Mouse (Mus musculus) heart, embryonic 11.5 days (tissue): ENCODE results near the gene Gm20388. TPM values are rescaled to one million over a fixed set of nuclear protein-coding genes. Genes with fewer than 3 reads are reported as not detected.

Experiments used
- ATAC-seq: fragments of 200-750 bp; cut with Nextera tagmentation; replicated peaks from 2 replicates; pipeline ENCODE4 v1.8.0; 2017; ENCODE audit warnings: moderate library complexity; ENCODE audit not compliant: insufficient number of reproducible peaks, low FRiP score, low TSS enrichment
- H3K27ac ChIP-seq: fragments of 300-500 bp; sonication (generic); 2 replicates; pipeline ENCODE4 v1.5.1; 2014; ENCODE audit warnings: mild to moderate bottlenecking, low read depth, low read length
- H3K27me3 ChIP-seq: fragments of 300-500 bp; sonication (generic); 2 replicates; pipeline ENCODE4 v1.6.1; 2014; ENCODE audit warnings: mild to moderate bottlenecking, low read length, mixed read lengths; ENCODE audit not compliant: control insufficient read depth, insufficient read depth
- H3K36me3 ChIP-seq: fragments of 300-500 bp; sonication (generic); 2 replicates; pipeline ENCODE4 v1.6.1; 2014; ENCODE audit warnings: mild to moderate bottlenecking, low read length, moderate library complexity, mixed read lengths; ENCODE audit not compliant: control insufficient read depth, insufficient read depth
- H3K4me1 ChIP-seq: fragments of 300-500 bp; sonication (generic); 2 replicates; pipeline ENCODE4 v1.6.1; 2014; ENCODE audit warnings: low read length; ENCODE audit not compliant: control insufficient read depth, insufficient read depth
- H3K4me2 ChIP-seq: fragments of 300-500 bp; sonication (generic); 2 replicates; pipeline ENCODE4 v1.6.1; 2014; ENCODE audit warnings: mild to moderate bottlenecking, moderate library complexity
- H3K4me3 ChIP-seq: fragments of 300-500 bp; sonication (generic); 2 replicates; pipeline ENCODE4 v1.5.1; 2014; ENCODE audit warnings: low read depth, low read length
- H3K9ac ChIP-seq: fragments of 300-500 bp; sonication (generic); 2 replicates; pipeline ENCODE4 v1.6.1; 2014; ENCODE audit warnings: mild to moderate bottlenecking, low read depth, low read length, moderate library complexity
- H3K9me3 ChIP-seq: fragments of 300-500 bp; sonication (generic); replicated peaks from 2 replicates; pipeline ENCODE4 v1.6.1; 2016; ENCODE audit warnings: low read length; ENCODE audit not compliant: control insufficient read depth
- WGBS: fragments of 180-500 bp; shearing (Covaris S2); extraction: QIAGEN DNeasy Blood & Tissue Kit; methylation state at CpG from one replicate; pipeline ENCODE4 v1.1.7; 2014; ENCODE audit not compliant: insufficient replicate concordance; 5-methylcytosine and 5-hydroxymethylcytosine counted together
- polyA plus RNA-seq: library from polyadenylated mRNA; unstranded; fragments of >200 nt; fragmentation: Nextera tagmentation; extraction: Ambion mirVana; gene quantifications from 2 replicates; pipeline ENCODE4 v1.2.1, GENCODE M21; 2014

Gm20388 gene
- polyA plus RNA-seq, 1 experiment from 2014 or later: 6.4 TPM

DNA sequence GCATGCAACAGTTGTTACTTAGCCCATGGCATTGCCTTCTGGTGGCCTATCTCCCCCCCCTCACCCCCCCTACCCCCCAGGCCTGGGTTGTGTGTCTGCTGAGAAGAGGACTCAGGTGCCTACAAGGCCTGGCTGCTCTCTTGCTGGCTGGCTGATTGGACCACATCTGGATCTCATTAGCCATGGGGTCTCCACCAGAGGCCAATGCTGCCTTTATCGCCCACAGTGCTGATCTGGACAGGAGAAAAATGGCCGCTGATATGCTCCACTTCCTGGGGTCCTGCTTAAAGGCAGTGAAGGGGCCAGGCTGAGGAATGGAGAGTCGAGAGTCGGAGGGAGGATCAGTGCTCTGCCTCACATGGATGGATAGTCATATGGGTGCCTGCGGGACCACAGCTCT, 935.4 kb downstream of the Gm20388 start:
- ATAC-seq: no peak
- Histone ChIP-seq H3K36me3 (no peaks in the 10 kb centered on the region), H3K4me1 (peaks cover 2% of the 10 kb centered on the region; the same call in 1 of the 2 replicates), H3K4me2 (no peak overlapping the region), H3K4me3 (no peak overlapping the region), H3K9me3 (no peaks in the 10 kb centered on the region), H3K27me3 (peaks cover 23% of the 10 kb centered on the region), H3K9ac (no peak overlapping the region), H3K27ac (no peak overlapping the region)
- WGBS: 54% methylated on average over 5 of the region's 5 CpGs

DNA sequence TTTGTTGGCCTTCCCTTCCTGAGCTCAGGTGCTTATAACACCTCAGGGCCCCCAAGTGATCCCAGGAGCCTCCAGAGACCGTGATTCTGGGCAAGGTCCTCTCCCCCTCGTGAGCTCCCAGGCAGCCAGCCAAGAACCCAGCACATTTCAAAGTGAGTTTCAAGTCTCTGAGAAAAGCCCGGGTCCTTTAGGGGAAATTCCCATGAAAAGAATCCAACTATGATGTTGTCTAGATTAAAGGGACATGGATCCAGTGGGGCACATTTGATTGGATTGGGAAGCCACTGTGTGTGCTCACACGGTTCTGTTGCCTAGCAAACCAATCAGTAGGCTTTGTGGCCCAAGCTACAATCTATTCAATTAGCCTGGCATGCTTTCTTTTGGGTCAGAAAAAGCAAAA, 936.6 kb downstream of the Gm20388 start:
- no peak overlapping the region for H3K4me3 ChIP-seq
- WGBS: 22% methylated on average over 4 of the region's 4 CpGs
- ATAC-seq: no peak

DNA sequence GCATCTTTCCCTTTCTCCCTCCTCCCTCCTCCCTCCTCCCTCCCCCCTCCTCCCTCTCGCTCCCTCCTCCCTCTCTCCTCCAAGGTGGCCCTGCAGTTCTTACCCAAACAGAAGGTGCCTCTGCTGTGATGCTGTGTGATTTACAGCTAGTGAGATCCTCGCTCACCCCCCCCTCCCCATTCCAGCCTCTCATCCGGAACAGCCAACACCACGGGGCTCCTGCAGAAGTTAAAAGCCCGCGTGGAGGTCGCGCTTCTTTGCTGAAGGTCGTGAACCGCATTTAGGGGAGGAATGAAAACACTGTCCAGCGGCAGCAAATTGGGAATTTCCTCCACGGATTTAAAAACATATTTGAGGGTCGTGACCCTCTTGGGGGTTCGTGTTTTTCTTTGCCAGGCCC, 937.1 kb downstream of the Gm20388 start:
- no peaks in the 10 kb centered on the region for H3K36me3 ChIP-seq
- ATAC-seq: no peak
- H3K9ac ChIP-seq: no peak overlapping the region
- H3K4me1 ChIP-seq: peaks cover 2% of the 10 kb centered on the region; the same call in 1 of the 2 replicates
- no peak overlapping the region for H3K4me3 ChIP-seq
- H3K27me3 ChIP-seq: peaks cover 26% of the 10 kb centered on the region
- 7% methylated on average over 14 of the region's 14 CpGs for WGBS
- no peak overlapping the region for H3K27ac ChIP-seq
- no peaks in the 10 kb centered on the region for H3K9me3 ChIP-seq
- H3K4me2 ChIP-seq: no peak overlapping the region

More for the DNA sequence above, 936.6 kb downstream of the Gm20388 start:
- no peaks in the 10 kb centered on the region for H3K36me3 ChIP-seq
- H3K9ac ChIP-seq: no peak overlapping the region
- H3K4me2 ChIP-seq: no peak overlapping the region
- peaks cover 26% of the 10 kb centered on the region for H3K27me3 ChIP-seq
- H3K9me3 ChIP-seq: no peaks in the 10 kb centered on the region
- H3K27ac ChIP-seq: no peak overlapping the region
- peaks cover 2% of the 10 kb centered on the region; the same call in 1 of the 2 replicates for H3K4me1 ChIP-seq

DNA sequence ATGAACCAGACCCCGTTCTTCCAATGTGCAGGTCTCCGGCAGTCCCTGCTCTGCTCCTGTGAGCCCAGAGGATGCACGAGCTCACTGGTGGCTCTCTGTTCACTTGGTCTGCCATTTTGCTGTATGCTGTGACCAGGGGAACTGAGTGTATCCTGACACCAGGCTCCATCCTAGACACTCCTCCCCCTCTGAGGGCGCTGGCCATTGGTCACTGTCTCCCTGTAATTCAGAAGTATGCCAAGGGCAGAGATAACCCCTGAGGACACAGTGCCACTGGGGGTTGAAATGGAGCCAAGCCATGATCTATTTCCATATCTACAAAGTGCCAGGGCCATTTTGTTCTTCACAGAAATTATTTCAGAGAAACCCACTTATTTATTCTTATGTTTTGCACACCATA, 937.8 kb downstream of the Gm20388 start:
- peaks cover 2% of the 10 kb centered on the region; the same call in 1 of the 2 replicates for H3K4me1 ChIP-seq
- H3K4me3 ChIP-seq: no peak overlapping the region
- no peak overlapping the region for H3K27ac ChIP-seq
- H3K36me3 ChIP-seq: no peaks in the 10 kb centered on the region
- ATAC-seq: no peak
- H3K9ac ChIP-seq: no peak overlapping the region
- 67% methylated on average over 4 of the region's 4 CpGs for WGBS
- no peak overlapping the region for H3K4me2 ChIP-seq
- H3K9me3 ChIP-seq: no peaks in the 10 kb centered on the region
- peaks cover 21% of the 10 kb centered on the region for H3K27me3 ChIP-seq

DNA sequence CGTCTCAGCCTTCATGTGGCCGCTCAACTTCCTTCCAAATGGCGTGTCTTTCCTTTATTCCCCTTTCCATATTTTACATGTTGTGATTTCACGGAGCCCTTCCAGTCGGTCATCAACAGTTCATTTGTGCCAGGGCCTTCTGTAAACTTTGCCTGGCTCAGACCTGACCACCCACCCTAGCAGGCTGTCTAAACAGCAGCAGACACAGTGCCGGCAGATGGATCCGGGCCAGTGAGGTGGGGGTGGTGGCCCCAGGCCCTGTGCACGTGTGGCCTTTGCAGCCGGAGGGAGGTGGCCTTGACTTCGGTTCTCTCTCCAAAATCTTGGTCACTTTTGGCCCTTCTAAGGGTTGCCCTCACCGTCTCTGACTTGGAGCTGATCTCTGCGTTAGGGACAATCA, 940.8 kb downstream of the Gm20388 start:
- Histone ChIP-seq H3K36me3 (no peaks in the 10 kb centered on the region), H3K27me3 (peaks cover 19% of the 10 kb centered on the region), H3K27ac (no peak overlapping the region), H3K9ac (no peak overlapping the region), H3K4me1 (peaks cover 2% of the 10 kb centered on the region; the same call in 1 of the 2 replicates), H3K4me3 (no peak overlapping the region), H3K9me3 (no peaks in the 10 kb centered on the region), H3K4me2 (no peak overlapping the region)
- 83% methylated on average over 12 of the region's 12 CpGs for WGBS
- ATAC-seq: no peak

DNA sequence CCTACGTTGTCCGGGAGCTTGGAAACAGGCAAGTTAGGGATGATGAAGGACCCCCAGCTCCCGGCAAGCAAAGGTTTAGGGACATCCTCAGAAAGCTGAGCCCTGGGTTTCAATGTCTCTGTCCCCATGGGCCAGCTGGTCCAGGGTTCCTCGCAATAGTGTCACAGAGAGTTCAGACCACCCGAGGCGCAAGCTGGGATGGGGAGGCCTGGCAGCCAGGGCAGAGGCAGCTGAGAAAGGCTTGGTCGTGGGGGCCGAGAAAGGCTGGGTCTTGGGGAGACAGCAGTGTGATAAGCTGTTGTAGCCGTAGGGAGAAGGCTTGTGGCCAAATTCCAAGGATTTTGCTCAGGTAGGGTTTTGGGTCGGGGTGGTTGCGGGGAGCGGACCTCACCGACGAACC, 949.2 kb downstream of the Gm20388 start:
- 33% methylated on average over 14 of the region's 14 CpGs for WGBS
- H3K27me3 ChIP-seq: peaks cover 29% of the 10 kb centered on the region
- H3K9ac ChIP-seq: no peak overlapping the region
- H3K4me1 ChIP-seq: peaks cover 21% of the 10 kb centered on the region
- H3K4me2 ChIP-seq: peak overlapping the region; percentile 31; the same call in 1 of the 2 replicates
- no peak overlapping the region for H3K4me3 ChIP-seq
- no peaks in the 10 kb centered on the region for H3K9me3 ChIP-seq
- no peak overlapping the region for H3K27ac ChIP-seq
- ATAC-seq: no peak
- no peaks in the 10 kb centered on the region for H3K36me3 ChIP-seq

DNA sequence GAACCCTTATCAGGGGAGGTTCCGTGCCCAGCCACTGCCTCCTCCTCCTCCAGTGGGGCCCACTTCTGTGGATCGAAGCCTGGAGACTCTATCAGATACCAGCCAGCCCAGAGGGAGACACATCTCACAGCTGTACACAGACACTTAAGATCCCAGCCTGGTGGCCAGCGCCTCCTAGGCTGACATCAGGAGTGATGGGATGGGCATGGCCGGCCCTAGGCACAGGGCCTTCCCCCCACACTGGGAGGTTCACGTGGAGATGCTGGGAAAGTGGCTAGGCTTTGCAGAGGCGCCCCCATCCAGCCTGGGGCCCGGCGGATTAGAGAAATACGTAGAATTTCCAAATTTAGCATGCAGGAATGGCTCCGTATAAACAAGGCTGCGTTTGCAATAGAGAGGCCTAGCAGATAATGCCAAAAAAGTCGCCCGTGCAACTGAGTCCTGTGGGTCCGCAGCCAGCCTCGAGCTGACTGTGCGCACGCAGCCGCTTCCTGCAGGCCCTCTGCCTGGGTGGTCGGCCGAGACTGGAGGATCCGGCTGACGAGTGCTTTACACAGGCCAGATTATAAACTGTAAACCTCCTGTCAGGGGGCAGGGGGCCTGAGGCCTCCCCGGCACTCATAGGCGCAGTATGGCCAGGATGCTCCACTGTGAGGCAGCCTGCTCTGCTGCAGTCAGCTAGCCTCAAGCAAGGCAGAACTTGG, 949.9 kb downstream of the Gm20388 start:
- 23% methylated on average over 24 of the region's 24 CpGs for WGBS
- Histone ChIP-seq H3K4me2 (peak overlapping the region; percentile 31), H3K9ac (0 out of 2 replicates have a peak overlapping the region, but pooled peaks have one; percentile 22), H3K4me1 (peaks cover 21% of the 10 kb centered on the region), H3K9me3 (no peaks in the 10 kb centered on the region), H3K4me3 (no peak overlapping the region), H3K27me3 (peaks cover 26% of the 10 kb centered on the region), H3K27ac (no peak overlapping the region; the same call in 1 of the 2 replicates), H3K36me3 (no peaks in the 10 kb centered on the region)
- ATAC-seq: 0 out of 2 replicates have a peak, but pooled peaks have one; percentile 15

DNA sequence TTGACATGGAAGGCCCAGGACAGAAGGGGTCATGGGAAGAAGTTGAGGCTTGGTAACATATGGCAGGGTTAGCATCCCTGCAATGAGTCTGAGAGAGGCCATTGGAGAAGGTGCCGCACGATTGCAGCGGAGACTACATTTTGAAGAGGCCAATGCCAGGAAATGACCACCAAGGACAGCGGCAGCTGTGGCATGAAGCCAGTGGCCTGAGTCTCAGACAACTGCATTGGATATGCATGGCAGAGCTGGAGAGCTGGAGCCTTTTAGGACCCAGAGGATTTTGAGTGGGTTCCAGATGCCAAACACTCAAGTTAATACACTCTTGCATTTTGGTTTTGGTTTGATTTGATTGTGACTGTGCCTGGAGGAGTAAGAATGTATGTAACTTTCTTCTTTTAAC, 953.0 kb downstream of the Gm20388 start:
- ATAC-seq: no peak
- no peaks in the 10 kb centered on the region for H3K36me3 ChIP-seq
- whole genome bisulfite sequencing: 80% methylated on average over 4 of the region's 4 CpGs
- no peak overlapping the region for H3K9ac ChIP-seq
- peaks cover 21% of the 10 kb centered on the region for H3K4me1 ChIP-seq
- no peak overlapping the region for H3K4me3 ChIP-seq
- no peaks in the 10 kb centered on the region for H3K9me3 ChIP-seq
- no peak overlapping the region for H3K4me2 ChIP-seq
- H3K27me3 ChIP-seq: peaks cover 18% of the 10 kb centered on the region
- H3K27ac ChIP-seq: no peak overlapping the region

DNA sequence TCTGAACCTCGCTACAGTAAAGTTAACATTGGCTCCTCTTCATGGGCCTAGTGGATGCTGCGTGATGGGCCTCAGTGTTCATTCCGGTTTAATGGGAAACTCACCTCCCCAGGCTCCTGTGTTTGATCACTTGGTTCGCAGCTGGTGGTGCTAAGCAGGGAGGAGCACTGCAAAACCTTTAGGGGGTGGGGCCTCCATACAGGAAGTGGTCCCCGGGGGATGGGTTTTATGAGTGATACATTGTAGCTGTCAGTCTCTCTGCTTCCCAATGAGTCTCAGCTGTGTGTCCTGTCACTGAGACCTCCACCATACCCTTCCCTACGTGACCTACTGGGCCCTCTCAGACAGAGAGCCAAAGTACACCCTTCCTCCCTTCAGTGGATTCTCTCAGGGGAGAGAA, 956.7 kb downstream of the Gm20388 start:
- Histone ChIP-seq H3K4me2 (no peak overlapping the region), H3K4me1 (no peaks in the 10 kb centered on the region), H3K9ac (no peak overlapping the region), H3K36me3 (no peaks in the 10 kb centered on the region), H3K9me3 (no peaks in the 10 kb centered on the region), H3K27me3 (peaks cover 12% of the 10 kb centered on the region), H3K27ac (no peak overlapping the region), H3K4me3 (no peak overlapping the region)
- WGBS: 67% methylated on average over 6 of the region's 6 CpGs
- ATAC-seq: no peak
